Mouse (Mus musculus) megakaryocyte-erythroid progenitor cell, adult 5-6 weeks (primary cell): ENCODE data around the gene Rab5a. TPM values are rescaled to one million over a fixed set of nuclear protein-coding genes. Genes with fewer than 3 reads are reported as not detected.

Source experiments
- ATAC-seq: replicated peaks from 2 replicates; pipeline ENCODE4 v1.8.0; 2016; ENCODE audit warnings: mild to moderate bottlenecking, inconsistent platforms; ENCODE audit not compliant: severe bottlenecking, poor library complexity, low FRiP score, low TSS enrichment
- total RNA-seq, 2 experiments: library from RNA; stranded (forward) in 1 of 2; stranded (reverse) in 1 of 2; fragments of 200-1000, 215-1000 nt in 1 of 2; fragments of >200 nt in 1 of 2; fragmentation: Nextera tagmentation in 1 of 2; gene quantifications; 2 replicates each; pipeline ENCODE4 v1.2.3; 2014 to 2017

The Rab5a gene
- total RNA-seq (2014; fragmentation: Nextera tagmentation): 35.2 and 38.9 TPM in 2 replicates
- total RNA-seq (2017): 53.7 and 73.3 TPM in 2 replicates

DNA sequence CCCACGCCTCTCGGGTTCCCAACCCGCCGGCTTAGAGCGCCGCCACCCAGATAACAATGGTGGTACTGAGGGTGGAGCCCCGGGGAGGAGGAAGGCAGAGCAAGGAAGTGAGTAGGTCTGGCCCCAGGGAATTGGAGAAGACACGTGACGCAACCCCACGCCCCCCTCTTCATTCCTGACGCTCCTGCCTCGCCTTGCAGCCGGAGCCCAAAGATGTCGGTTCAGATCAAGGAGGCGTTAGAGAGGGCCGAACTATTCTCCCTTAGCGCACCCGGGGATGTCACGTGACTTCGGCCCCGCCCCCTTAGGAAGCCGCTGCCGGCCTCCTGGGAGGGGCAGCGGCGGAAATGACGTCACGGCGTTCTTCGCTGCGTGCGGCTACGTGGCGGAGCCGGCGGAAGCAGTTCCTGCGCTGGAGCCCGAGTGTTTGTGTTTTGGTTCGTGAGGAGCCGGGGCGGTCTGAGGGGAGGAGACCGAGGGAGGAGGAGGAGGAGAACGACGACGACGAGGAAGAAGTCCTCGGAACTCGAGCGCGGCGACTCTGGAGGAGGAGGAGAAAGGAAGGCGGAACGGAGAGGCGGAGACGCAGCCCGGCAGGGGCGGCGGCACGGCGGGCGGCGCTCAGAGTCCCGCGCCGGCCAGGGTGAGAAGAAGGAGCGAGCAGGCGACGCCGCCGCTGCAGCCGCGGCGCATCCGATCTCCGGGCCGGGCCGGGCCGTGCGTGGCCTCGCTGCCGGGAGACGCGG lies at the start of gene Rab5a:
Rab5a (plus strand) TSS at position 377 of the 746 bp plus-strand sequence.
- peak; percentile 95 for ATAC-seq

DNA sequence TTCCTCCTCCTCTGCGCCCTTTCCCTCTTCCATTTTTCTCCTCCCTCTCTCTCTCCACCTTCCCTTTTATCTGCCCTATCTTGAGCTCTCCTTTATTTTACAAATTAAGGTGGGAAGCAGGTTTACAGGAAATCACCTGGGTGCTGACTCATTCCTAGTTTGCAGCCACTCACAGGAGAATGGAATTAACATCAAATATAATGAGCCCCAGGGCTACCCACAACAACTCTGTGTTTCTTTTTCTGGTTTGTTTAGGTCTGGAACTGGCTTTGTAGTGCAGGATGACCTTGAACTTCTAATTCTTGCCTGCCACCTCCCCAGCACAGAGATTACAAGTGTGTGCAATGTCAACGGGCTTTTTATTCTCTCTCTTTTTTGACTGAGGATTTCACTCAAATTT lies 22.9 kb upstream of the Rab5a start:
- ATAC-seq: no peak

DNA sequence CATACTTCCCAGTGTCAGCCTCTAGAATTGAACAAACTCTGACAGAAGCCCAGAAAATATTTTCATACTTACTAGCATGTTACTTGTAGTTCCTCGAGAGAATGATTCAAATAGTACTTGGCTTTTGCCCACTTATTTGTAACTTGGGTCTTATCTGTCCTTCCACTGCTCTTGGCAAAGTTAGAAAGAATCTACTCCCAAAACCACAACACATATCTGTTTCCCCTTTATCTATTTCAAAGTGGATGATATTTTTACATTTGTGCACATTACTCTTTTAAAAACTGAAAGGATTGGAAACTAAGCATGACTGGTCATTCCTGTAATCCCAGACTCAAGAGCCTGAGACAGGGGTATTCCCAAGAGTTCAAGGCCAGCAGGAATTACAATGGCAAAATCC lies 22.3 kb upstream of the Rab5a start:
- ATAC-seq: peak; percentile 50

DNA sequence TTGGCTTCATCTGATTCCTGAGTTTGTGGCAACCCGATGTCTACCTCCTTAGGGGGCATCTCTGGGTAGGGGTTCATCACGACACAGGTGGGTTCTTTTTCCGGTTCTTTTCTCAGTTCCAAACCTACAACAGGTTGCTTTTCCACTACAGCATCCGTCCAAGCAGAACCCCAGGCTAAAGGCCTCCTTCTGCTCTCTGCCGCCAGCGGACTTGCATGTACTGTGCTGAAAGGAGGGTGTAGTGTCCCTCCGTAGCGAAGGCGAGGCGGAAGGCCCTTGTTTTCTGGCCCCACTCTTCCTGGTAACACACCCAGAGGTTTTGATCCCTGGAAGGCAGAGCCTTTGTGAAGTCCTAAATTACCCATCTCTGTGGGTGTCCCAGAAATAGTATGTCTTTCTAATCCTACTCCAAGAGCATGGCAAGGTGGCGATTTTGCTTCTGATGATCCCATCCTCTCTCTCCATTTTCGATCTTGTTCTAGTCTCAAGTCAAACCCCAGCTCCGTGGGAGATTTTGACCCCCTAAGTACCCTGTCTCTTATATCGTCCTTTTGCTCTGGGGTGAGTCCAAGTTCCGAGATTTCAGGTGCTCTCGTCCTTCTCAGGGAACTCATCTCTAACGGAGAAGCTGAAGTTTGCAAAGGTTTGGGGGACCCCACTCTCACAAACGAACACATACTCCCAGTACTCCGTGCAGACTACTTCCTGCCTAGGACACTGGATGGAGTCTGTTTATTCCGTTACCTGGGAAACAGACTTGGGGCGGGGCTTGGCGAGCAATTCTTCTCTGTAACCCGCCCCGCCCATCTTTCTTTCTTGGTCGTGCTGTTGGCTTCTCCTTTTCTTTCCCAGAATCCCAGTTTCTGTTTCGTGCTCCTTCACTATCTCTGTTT lies 16.2 kb upstream of the Rab5a start, which contains the start of gene Efhb:
Efhb (minus strand) TSS at position 719 of the 893 bp plus-strand sequence.
- peak; percentile 94 for ATAC-seq

DNA sequence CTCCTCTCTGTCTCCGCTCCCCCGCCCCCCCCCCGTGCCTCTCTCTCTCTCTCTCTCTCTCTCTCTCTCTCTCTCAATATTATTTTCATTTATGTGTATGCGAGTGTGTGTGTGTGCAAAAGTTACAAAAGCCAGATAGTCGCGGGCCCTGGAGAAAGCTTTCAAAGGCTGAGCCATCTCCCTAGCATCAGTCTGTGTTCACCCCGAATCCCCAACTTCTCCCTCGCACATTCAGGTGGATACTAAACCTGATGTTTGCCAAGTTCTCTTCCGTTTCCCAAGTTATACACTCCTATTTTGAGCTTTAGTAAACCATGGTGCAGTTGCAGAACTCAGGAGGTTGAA lies 15.6 kb upstream of the Rab5a start:
- ATAC-seq: no peak

DNA sequence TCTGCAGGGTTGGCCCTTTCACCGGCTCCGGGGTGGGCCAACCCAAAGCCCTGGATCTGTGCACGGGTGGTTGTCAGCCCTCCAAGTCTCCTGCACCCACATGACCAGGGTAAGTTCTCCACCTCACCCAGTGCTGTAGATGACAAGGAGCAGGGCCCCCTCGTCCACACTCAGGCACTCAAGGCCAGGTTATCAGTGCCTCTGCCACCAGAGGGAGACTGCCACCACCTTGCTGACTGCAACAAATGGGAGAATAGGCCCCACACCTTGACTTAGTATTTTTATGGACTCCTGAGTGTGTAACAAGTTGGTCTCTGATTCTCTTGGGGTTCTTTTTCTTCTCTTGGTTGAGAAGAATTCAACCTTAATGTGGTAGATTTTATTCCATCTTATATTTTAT lies 13.5 kb upstream of the Rab5a start:
- ATAC-seq: peak; percentile 72

DNA sequence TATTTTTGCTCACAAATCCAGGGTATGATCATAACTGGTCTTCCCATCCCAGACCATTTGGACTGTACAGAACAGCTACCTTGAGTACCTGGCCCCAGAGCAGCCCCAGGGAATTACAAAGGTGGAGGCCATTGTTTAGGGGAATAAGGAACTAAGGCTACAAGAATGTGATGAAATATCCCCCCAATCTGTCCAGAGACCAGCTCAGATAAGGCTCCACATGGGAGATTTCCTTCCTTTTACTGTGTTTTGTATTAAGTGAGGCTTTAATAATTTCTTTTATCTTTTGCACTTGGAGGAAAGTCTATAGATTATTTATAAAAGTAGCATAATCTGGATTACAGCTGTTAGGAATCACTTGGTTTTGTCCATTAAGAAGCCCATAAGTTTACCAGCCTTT lies 10.3 kb upstream of the Rab5a start:
- no peak for ATAC-seq

DNA sequence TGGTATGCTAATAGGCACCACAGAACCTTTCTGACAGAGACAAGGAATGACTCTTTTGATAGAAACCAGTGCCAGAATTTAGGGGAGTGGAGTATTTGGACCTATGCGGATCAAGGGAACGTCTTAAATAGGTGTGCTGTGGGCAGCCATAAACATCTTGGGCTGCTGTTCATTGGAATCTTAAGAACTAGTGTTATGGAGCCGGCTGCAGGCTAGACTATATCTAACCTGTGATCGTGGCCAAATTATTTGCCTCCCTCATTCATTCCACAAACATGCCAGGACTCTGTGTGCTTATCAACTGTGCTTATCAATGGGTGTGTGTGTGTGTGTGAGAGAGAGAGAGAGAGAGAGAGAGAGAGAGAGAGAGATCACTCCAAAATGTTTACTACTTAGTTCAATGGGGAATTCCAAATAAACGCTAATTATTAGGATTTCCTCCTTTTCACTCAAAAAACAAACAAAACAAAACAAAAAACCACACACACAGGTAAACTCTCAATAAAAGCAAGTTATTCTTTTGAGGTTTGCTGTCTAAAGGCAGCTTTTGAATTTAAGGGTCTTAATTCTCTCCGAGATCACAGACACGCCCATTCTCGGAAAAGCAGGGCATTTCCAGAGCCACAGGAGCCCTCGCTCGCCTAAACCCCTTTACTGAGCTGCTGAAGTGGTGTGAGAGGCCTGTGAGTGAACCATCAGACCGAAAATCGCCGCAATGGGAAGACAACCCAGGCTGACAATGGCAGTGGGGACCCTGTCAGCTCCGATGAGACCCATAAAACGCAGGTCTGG lies 772 bp upstream of the Rab5a start:
- no peak for ATAC-seq

DNA sequence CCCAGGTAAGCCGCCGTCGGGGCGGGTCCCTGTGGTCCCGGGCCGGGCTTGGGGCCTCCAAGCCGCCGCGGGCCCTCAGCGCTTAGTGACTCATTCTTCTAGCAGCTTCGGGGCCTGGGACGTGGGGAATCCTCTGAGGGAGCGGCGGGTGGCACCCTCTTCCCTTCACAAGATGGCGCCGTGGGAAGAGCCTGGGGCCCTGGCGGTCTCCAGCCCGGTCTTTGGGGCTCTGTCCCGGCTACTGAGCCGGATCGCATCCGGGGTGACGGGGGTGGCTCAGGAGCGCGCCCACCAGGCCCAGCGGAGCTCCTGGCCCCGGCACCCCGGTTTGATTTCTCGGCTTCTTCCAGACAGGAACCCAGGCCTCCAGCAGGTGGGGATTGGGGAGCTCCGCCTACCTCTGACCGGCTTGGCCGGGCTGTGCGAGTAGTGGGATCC lies 589 bp downstream of the Rab5a start:
- peak; percentile 25 for ATAC-seq

DNA sequence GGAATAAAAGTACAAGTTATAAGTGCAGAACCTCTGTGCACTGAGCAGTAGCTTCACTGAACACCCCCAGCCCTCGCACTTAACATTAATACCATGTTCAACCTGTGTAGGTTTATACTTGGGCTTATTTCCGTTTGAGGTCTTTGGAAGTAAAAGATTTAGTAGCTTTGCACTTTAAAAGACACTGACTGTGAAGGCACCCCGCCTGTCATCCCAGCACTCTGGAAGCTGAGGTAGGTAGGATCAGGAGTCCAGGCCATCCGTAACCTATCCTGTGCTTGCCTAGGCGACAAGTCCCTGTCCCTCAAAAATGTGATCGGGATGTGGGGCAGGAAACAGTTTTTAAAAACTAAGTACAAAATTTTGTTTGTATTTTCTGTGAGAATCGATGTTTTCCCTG lies 1.4 kb downstream of the Rab5a start:
- ATAC-seq: no peak

DNA sequence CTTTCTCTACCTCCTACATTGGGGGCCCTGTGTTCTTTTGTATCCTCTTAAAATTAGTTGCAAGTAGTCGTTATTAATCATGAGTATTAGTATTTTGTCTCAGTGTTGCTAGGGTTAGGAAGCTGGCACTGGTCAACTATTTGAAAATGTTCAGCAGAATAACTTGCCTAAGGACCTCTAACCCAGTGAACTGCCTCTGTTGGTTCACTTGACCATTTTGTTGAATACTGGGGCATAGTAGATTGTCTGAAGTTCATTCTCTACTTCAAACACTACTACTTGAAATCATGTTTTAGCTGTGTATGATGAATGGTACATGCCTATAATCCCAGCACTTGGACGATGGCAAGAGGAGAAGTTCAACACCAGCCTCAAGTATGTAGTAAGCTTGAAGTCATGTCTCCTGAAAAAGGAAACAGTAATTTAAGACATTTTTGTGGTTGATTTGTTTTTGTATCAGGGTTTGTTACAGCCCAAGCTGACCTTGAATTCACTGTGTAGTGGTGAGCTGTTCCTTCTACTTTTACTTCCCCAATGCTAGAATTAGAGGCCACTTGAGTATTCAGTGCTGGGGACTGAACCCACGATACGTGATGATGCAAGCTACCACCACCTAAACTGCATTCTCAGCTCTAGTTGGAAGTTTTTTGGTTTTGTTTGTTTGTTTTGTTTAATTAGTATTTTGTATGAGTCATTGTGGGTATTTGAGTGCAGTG lies 9.4 kb downstream of the Rab5a start:
- 0 out of 2 replicates have a peak, but pooled peaks have one; percentile 26 for ATAC-seq

DNA sequence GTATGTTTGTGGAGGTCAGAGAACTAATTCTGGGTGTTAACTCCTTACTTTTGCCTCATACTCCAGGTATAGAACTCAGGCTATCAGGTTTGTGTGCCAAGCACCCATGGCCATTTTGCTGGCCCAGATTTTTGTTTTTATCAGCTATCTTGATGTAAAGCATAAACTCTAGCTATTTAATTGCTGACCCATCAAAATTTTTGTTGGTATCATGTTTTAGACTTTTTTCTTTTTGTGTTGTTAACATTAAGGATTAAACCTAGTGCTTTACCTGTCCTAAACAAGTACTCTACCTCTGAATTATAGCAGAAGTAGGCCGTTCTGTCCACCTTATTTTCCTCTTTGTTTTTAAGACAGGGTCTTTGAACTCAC lies 10.0 kb downstream of the Rab5a start:
- ATAC-seq: no peak

DNA sequence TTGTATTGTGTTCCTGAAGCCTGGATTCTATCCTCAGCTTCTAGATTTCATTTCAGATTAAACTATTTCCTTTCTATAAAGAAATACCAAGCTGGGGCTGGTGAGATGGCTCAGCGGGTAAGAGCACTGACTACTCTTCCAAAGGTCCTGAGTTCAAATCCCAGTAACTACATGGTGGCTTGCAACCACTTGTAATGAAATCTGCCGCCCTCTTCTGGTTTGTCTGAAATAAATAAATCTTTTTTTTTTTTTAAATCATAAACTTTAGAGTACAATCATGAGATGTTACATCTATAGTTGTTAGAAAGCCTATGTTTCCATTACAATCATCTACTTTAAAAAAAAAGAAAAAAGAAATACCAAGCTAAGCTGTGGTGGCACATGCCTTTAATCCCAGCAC lies 23.9 kb downstream of the Rab5a start:
- ATAC-seq: no peak

DNA sequence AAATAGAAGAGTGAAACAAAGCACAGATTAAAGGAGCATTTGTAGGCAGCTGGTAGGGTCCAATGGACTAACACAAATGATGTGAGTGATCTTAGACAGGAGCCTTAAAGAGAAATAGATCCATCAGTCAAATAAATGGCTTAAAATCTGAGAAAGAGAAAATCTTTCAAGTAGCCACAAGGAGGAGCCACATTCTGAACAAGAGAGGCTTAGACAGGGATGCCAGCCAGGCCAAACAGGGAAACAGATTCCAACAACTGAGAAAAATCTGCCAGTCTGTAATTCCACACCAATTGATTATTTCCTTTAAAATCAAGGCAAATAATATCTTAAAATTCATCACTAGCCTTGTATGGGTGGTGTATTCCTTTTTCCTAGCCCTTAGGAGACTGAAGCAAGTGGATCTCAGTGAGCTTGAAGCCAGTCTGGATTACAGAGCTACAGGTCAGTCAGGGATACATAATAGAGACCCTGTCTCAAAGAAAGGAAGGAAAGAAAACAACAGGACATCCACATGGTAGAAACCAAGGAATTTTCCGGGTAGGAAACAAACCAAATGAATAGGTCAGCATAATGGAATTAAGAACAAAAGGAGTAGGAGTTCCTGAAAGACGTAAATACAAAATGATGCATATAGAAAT lies 33.4 kb downstream of the Rab5a start:
- ATAC-seq: peak; percentile 64; the same call in 1 of the 2 replicates

DNA sequence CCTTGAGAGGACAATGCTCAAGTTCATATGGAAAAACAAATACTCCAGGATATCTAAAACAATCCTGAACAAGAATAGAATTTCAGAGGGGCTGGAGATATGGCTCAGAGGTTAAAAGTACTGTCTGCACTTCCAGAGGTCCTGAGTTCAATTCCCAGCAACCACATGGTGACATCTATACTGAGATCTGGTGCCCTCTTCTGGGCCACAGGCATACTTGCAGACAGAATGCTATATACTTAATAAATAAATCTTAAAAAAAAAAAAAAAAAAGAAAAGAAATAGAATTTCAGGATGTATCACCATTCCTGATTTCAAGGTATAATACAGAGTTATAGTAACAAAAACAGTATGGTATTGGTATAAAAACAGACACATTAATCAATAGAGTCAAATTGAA lies 40.3 kb downstream of the Rab5a start:
- no peak for ATAC-seq

DNA sequence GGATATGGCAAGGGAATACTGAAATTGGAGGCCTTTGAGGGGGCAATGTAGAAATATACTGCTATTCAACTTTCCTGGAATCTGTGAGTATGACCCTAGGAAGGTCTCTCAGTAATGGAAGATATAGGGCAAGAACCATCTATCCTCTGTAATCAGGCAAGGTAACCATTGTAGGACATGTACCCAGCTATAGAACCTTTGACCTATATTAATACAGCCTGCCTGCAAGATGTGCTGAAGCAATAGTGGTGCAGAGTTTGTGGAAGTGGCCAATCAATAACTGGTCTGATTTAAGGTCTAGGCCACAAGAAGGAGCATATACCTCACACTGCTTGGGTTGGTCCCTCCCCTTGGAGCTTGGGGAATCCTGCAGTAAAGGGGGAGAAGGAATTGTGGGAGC lies 41.5 kb downstream of the Rab5a start:
- ATAC-seq: no peak

DNA sequence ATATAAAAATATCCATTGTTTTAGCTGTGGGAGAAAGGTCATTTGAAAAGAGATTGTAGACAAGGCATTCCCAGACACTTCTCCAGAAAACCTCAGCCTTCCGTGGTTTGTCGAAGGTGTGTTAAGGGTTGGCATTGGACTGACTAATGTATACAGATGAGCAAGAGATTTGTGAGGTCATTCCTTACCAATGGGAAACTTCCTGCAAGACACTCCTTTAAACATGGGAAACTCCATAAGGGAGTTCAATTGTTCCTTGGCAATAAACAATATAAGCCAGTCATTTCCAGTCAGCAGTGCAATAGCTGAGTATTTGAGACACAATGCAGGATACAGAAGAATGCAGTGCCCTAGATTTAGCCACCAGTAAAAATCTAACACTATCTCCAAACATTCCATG lies 49.0 kb downstream of the Rab5a start:
- no peak for ATAC-seq

DNA sequence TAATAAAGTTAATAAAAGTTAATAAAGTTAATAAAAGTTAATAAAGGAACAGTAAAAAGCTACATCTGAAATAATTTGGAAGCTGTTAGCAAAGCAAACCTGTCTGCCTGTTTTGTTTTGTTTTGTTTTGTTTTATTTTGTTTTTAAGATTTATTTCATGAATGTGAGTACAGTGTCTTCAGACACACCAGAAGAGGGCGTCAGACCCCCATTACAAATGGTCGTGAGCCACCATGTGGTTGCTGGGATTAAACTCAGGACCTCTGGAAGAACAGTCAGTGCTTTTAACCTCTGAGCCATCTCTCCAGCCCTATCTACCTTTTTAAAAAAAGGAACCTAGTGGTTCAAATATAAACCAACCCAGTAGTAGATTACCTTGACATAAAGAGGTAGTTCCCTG lies 52.1 kb downstream of the Rab5a start:
- no peak for ATAC-seq

DNA sequence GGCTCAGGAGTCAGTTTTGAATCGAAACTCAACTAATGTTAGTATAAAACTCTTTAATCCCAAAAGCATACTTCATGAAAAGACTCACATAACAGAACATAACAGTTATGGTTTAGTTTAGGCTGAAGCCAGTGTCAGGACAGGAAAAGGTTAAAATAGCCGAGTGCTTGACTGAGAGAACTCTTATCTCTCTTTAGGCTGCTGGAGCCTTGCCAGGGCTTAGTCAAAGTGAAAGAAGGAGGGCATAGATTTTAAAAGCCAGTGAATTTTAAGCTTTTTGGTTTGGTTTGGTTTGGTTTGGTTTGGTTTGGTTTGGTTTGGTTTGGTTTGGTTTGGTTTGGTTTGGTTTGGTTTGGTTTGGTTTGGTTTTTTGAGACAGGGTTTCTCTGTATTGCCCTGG lies 53.4 kb downstream of the Rab5a start:
- peak; percentile 84 for ATAC-seq
